Mouse (Mus musculus) spleen, adult 2 months (tissue): Measurements from ENCODE around the gene Slc24a4.

Experiments
- CTCF ChIP-seq: fragments of 200-500 bp; IDR thresholded peaks from 2 replicates; pipeline ENCODE4 v1.5.1; 2011; ENCODE audit warnings: mild to moderate bottlenecking, inconsistent platforms; ENCODE audit not compliant: insufficient read depth, insufficient read length, insufficient replicate concordance; ENCODE audit errors: extremely low read depth
- POLR2A ChIP-seq: fragments of 200-500 bp; IDR thresholded peaks from 2 replicates; pipeline ENCODE4 v1.6.1; 2011; ENCODE audit warnings: low read depth, low read length, inconsistent platforms

DNA sequence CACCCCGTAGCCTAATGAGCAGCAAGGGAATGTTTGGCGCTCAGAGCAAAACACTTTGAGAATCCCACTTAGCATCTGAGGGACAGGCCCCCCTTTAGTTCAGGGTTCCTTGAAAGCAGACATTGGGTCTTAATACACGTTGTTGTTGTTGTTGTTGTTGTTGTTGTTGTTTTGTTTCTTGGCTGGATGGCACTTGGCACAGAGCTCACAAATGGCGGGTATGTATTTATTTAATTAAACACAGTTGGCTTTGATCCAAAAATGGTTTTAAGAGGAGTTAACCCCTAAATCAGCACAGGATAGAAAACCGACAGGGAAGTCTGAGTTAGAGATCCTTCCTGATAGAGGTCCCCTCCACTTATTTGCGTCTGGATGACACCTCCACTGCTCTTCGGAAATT, 932 bp upstream of the Slc24a4 start:
- TF ChIP-seq CTCF = no peak
- no peak for TF ChIP-seq POLR2A
